Mouse (Mus musculus) cerebellum, adult 2 months (tissue): Measurements from ENCODE around the gene Chrm5.

Experiments
- CTCF ChIP-seq: fragments of 200-500 bp; IDR thresholded peaks from 2 replicates; pipeline ENCODE4 v1.5.1; 2011; ENCODE audit warnings: low read depth, mild to moderate bottlenecking, control low read depth, low read length, moderate library complexity, borderline replicate concordance; ENCODE audit not compliant: insufficient read depth
- POLR2A ChIP-seq: fragments of 200-500 bp; IDR thresholded peaks from 2 replicates; pipeline ENCODE4 v1.6.1; 2011; ENCODE audit warnings: low read length, control low read depth, borderline replicate concordance; ENCODE audit not compliant: insufficient read depth

GRCm38 (mm10) chr2:112454862-112455564, 25.6 kb downstream of the Chrm5 start, which contains the start of gene Emc7:
- TF ChIP-seq CTCF (no peak), POLR2A (peak; percentile 93)
